Mouse (Mus musculus) T-helper 2 cell (primary cell): ENCODE data around the gene Amz2.

Source experiments
- in situ Hi-C: fragments of 300-600 bp; cut with MboI, MseI; formaldehyde crosslinking; loops from one replicate; pipeline ENCODE4 v1.15.1; 2025; ENCODE audit warnings: high pct_unique_total_duplicates

The Amz2 gene

DNA sequence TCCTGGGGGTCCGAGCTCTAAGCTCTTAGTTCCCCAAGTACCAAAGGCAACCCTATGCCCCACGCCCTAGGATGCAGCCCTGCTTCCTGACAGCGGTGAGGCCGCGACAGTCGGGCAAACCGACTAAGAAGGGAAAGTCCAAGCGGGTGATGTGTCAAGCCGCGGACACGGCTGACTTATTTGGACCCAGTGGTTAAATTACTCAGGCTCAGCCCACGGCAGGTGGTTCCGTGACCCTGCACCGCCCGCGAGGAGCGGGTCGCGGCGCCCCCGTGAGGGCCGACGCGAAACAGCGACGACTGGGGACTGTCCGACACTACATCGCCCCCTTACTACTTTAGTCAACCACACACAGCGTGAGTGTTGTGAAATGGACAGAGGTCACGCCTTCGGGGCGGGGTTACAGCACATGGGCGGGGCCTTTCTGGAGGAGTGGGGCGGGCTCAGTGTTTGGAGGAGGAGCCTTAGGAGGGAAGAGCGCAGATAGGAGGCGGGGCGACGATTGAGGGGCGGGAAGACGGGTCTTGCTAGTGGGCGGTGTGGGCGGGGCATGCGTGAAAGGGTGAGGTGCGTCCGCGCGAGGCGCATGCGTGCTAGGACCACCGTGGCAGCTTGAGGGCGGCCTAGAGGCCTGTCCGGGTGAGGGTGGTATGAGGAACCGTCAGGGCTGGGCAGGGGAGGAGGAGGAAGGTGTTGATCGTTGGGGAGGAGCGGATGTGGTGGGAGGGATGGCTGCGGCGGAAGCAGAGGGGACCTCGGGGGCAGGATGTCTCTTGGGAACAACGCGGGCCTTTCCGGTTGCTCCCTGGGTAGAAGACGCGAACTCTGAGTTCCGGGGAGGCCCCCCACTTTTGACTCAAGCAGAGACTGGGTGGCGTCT is at the start of gene Amz2:
Amz2 (plus strand) TSS at position 555 of the 880 bp plus-strand sequence.
- in situ Hi-C loops = loop anchor here (5.0 kb wide), 1 partner anchor 58 kb away; no protein-coding TSS in a partner anchor

DNA sequence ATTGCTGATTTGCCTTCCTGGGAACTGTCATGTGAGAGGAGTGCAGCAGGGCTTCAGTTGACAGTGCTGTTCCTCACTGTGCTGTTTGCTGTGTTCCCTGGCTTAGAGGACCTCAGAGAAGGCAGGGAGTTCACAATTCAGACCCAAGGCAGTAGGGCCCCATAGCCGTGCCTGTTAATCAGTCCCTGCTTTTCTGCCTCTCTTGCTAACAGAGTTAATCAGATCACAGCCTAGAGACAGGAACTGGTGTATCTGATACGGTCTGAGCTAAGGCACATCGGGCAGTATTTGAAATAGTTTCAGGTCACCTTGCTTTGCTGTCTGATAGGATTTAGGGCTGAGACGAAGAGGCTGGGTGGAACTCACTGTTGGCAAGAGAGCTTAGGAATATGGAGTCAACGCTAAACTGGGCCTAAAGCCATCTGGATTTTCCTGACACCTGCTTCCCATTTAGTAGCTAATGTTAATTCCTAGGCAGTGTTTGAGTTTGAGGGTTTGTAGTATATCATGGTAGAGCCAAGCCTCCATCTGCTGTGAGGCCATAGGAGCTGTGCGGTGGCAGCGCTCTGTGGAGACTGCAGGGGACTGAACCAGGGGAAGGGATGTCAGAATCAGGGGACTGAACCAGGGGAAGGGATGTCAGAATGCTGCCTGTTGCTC is 49.1 kb upstream of the Amz2 start:
- in situ Hi-C loops = no loop called here

DNA sequence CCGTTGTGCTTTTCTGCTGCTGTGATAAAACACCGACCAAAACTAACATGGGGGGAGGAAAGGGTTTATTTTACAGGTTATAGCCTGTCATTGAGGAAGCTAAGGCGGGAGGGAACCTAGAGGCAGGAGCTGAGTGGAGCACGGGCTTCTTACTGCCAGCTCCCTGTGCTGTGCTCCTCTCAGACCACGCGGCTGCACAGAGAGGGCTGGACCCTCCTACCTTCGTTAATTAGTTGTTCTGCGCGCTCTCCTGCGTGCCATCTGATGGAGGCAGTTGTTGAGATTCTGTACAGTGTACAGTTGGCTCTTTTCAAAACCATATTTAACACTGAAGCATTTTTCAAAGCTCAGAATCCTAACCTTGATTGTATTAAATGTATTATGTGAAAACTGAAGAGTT is 48.3 kb upstream of the Amz2 start:
- in situ Hi-C loops = no loop called here

DNA sequence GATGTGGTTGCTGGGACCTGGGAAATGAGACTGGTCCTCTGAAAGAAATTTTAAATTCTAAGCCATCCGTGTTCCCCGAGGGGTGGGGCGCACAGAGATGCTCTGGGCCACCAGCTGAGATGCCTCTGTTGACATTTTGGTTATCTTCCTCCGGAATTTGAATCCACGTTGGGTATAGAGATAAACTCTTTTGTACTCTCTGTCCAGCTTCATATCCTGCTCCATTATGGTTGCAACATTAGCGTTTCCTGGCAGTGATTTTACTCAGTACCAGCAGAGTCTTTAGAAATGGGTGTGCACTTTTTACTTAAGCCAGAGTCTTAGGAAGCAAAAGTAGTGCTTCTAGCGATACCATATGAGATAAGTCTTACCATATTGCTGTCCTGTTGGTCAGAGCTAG is 47.7 kb upstream of the Amz2 start:
- in situ Hi-C loops = no loop called here

DNA sequence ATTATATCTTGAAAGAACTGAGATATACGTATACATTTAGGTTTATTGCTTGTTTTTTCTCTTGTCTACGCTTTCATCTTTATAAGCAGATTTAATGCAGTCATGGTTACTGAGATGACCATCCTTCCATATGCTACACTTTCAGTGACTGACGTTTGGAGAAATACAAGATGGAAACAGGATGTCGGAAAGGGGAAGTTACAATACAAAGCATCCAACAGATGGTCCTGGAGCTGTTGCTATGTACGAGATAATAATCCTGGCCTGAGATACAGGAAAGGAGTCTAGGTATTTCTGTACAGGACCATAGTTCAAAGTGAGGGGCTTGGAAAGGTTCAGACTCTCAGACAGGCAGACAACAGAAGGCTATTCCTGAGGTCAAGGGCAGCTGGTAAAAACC is 45.1 kb upstream of the Amz2 start:
- in situ Hi-C loops = no loop called here

DNA sequence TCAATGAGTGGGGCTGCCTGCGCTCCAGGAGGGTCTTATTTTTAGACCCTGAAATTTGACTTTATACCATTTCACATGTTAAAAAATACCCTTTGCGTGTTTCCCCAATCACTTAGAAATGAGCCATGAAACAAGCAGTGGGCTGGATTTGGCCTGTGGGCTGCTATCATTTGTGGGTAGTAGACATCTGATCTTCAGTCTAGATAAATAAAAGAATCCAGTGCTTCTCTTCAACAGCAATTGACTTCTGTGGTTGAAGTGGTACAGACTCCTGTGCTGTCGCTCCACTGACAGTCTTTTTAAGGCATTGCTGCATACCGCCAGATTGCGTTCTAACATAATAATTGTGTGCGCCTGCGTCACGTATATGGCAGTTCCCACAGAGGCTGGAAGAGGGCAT is 40.5 kb upstream of the Amz2 start:
- in situ Hi-C loops = no loop called here

DNA sequence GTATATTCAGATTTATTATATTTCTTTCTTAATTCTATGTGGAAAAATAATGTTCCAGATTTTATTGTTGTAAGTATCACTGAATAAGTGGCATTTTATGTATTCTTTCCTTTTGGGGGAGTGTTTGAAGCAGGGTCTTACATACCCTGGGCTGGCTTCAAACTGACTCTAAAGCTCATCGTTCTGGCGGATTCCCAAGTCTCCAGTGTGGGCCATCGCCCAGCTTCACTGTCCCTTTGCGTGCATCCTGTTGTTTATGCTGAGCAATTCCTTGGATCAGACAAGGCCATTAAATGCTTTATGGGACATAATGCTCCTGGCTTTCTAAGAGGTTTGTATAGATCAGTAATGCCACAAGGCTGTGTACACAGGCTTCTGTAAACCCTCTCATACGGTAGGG is 36.7 kb upstream of the Amz2 start:
- in situ Hi-C loops = no loop called here

DNA sequence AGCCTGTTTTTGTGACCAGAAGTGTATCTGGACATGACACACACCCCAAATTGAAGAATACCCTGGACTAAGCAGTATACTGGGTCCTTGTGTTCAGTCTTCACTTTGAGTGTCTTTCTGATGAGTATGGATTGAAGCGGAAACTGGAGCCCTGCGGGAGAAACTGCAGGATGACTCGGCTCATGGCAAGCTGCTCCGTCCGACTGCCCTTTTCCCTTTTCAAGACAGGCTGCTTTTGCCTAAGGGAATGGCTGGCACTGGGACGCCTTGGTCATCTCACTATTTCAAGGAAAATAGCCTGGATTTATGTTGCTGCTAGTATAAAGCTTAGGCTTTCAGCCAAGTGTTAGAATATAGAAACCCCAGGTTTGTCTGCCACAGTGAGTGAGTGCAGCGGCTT is 34.5 kb upstream of the Amz2 start:
- in situ Hi-C loops = no loop called here

DNA sequence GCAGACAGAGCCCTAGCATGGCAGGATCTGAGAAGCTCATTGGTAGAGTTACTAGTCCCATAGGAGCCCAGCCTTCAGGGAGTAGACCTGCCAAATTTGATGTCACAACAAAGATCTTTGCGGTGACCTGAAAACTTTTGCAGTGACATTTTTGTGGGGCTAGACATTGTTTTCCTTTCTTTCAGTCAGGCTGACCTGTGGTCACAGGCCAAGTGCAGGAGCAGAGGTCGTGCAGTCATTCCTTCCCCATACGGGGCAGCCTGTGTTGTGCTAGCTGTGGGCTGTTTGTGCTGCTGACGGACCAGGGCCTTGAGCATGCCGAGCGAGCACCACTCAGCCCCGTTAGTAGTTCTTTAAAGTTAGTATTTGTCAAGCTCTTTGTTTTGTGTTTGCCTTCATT is 34.0 kb upstream of the Amz2 start:
- in situ Hi-C loops = no loop called here

DNA sequence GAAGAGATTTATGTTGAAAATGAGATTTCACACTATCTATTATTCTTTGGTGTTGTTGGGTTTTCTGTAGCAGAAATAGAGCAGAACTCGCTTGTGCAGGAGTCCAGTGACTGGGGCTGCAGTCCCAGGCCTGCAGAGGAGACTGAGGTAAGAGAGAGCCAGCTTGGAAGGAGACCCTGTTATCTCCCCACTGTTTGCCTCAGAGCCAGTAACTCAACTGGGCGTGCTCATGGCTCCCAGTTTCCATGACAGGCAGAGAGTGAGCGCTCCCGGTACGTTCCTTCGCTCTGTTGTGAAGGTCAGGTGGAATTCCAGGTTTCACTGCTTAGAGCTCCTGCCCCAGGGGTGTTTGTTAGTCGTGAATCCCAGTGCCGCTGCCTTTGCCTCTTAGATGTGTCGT is 33.1 kb upstream of the Amz2 start:
- in situ Hi-C loops = no loop called here

DNA sequence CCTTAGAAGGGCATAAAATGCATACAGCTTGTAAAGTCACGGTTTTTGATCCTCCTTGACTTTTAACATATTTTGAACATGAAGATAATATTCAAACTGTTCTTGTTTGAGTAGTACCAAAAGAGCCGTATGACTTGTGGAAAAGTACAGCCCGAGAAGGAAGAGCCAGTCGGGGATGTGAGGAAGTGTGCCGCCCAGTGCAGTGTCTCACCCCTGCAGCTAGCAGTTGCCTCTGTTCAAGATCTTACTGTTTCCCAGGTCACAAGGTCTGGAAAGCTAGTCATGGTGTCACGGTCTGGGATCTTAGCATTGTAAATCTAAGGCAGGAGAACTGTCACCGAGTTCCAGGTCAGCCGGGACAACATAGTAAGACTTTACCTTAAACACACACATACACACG is 31.0 kb upstream of the Amz2 start:
- in situ Hi-C loops = no loop called here

DNA sequence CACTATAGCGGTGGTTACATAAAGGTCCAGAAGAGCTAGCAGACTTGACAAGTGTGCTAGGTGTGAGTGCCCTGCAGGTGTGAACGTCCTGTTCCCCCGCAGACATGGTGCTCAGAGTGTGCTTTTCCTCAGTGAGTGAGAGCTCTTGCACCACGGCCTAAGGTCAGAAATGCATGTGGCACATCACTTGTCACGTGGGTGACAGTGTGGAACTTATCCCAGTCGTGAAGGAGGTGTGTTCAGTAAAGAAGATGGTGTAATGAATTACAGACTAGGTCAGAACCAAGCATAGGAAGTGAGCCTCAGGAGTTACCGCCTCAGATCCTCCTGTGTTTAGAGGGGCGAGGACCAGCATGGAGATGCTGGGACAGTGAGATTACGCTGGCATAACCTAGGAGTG is 30.5 kb upstream of the Amz2 start:
- in situ Hi-C loops = no loop called here

DNA sequence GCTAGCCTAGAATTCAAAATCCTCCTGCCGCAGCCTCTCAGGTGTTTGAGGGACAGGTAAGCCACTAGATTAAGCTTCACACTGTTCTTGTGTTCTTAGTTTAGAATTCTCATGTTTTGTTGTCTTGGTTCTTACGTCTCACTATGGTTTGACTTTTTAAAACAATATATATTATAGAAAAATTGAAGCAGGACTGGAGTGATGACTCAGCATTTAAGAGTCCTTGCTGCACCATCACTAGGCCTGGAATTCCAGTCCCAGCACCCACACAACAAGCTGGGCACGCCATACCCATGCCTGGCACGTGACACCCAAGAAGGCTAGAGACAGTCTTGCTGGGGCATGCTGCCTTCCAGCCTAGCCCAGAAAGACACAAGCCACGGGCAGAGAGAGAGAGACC is 19.3 kb upstream of the Amz2 start:
- in situ Hi-C loops = no loop called here

DNA sequence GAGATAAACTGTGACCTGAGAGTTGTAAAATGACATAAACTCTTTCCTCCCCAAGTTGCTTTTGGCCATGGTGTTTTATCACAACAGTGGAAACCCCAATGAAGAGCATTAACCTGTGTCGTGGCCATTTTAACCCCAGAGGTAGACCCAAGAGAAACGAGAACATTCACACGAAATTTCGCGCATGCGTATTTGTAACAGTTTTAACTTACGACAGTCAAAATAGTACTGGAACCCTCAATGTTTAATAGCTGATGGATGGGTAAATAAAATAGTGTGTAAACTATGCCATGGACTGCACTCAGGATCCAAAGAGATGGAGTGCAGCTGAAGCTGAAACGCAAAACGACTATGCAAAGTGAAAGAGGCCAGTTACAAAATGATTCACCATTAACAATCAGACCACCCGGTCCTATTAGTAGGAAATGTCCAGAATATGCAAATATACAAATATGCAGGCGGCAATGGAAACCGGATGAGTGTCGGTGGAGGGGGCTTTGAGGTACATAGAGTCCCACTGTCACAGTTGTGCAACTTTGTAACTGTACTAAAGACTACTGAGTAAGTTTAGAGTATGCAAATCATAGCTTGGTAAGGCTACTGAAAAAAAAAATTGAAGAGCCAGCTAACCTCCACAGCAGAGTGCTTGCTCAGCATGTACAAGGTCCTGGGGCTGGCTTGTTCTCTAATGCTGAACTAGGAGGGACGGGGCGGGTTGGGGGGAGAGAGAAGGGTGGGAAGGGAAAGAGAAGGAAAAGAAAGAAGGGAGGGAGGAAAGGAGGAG is 15.4 kb upstream of the Amz2 start:
- in situ Hi-C loops = no loop called here

DNA sequence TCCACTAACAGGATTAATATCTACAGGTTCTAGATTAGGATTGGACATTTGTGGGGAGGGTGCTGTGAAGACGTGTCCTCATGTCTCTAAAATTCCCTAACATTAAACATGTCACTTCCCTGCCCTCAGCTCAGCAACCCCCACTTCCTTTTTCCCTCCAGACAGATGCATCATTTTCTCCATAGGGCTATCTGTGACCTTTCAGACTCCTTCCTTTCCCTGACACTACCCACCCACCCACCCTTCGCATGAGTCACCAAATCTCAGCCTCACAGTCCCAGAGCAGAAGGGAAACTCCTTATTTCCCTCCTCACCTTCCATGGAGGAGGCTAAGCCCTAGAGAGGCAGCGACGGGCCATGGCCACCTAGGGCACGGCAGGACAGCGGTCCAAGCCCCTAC is 12.1 kb upstream of the Amz2 start, which contains the start of gene 9930022D16Rik:
9930022D16Rik (plus strand) TSS at position 301 of the 400 bp plus-strand sequence.
- in situ Hi-C loops = no loop called here

DNA sequence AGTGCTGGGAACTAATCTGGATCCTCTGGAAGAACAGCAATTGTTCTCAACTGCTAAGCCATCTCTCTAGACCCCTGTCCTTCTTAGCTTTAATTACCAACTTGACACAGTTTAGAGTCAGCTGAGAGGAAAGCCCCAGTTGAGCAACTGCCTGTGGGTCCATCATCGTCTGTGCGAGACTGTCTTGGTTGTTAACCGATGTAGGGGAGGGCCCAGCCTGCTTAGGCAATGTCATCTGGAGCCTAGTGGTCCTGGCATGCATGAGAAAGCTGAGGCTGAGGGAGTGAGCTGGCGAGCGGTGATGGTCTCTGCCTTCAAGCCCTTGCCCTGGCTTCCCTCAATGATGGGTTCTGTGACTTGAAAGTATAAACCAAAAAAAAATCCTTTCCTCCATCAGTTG is 10.9 kb upstream of the Amz2 start:
- in situ Hi-C loops = no loop called here

DNA sequence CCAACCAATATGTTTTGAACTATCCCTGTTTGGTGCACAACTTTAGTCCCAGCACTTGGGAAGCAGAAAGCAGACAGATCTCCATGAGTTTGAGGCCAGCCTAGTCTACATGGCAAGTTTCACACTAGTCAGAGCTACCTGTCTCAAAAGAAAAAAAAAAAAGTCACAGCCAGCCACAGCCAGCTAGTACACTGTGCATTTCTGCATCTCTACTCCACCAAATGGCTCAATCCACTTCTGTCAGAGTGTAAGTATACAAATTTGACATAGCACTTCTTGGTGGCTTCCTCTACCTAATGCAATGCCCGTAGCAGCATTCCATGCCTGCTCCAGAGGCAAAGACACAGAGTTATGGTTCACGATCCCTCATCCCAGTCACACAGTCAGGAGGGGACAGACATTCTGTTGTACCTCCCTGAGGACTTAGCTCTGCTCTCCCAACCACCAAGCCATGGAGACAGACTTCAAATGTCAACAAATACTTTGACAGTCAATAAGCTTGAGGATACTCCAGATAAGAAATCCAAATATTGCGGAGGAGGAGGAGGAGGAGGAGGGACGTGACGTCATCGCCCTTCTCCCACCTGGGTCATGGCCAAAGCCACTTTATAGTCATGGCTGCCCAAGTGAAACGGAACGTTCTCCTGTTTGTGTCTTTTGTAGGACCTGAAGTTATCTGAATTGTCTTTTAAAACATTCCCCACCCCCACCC is 8.9 kb upstream of the Amz2 start:
- in situ Hi-C loops = no loop called here

DNA sequence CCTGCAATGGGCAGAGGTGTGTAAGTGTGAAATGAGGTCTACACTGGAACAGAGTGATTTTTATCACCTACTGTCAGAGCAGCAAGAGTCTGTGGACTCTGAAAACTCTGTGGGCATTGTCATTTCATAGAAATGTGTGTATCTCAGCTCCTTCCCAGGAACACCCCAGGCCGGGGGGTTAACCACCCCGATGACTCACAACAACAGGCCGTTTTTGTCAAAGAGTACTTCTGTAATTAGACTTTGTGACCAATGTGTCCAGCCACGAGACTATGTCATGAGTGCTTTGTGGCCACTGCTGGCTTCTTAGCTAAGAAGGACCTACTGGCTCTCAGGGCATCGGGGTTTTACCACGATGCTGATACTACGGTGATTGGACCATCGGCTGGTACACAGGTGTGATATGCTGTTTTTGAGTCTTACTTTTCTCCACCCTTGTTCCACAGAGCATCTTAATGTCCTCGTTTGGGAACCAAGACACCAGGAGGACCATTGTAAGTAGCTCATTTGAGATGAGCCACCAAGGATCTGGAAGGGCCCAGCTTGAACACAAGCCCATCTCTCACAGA is 8.2 kb upstream of the Amz2 start:
- in situ Hi-C loops = no loop called here

DNA sequence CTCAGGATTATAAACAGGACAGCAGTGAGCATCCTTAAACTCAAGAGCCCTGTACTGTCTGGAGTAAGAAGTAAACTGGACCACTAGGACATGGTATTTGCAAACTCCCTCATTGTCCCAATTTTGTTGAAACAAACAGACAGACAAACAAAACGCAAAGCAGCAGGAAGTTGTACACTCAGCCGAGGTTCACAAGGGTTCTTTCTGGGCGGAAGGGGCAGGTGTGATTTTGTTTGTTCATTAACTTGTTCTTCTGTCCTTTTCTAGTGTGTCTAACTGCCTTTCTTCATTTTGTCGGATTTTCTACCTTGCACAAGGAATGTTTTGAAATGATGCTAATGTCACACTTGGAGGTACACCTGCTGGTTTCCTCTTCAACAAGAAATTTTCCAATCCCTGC is 6.3 kb upstream of the Amz2 start:
- in situ Hi-C loops = no loop called here

DNA sequence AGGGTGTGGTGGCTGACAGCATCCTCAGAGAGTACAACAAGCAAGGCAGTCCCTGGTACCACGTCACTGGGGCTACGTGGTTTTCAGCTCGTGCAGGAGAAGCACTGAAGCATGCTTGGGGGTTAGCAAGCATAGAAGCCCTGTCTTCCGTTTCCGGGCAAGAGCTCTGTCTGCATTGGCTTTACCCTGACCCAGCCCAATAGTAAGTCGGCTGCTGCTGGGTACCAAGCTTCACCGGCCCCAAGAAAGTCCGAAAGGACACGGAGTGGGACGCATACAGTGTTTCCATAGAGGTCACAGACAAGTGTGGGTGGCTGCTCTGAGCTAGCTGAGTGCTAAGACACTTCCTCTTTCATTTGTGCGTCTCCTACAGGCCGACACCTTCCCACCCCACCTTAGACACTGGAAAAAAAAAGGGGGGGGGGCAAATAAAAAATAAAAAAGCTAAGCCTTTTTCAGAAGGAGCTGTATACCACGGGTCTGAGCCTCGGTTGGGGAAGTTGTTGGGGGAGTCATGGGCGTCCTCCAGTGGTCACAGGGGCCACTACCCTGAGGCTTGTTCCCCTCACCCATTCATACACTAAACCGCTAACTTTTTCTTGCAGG is 5.7 kb upstream of the Amz2 start:
- in situ Hi-C loops = no loop called here

DNA sequence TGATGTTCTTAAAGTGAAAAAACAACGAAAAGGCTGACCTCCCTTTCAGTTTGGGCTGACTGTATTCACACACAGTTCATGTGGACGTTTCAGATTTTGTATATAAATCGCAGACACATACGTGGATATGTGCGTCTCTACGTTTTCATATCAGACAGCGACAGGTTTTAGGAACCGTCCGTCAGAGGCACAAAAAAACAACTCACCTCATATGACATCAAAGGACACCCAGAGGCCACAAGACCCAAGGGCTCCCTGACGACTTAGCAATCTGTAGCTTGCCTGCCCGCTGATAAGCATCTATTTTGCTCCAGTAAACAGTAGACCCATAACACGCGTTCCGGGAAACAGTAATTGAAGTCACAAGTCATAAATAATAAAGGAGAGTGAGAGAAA is 5.2 kb upstream of the Amz2 start:
- in situ Hi-C loops = no loop called here
